Comparison of ENCODE assay signal across 11 mouse cellular contexts in genomic region chr4:53859944-53860343, GRCm38 (mm10). TPM values are rescaled to one million over a fixed set of nuclear protein-coding genes. Genes with fewer than 3 reads are reported as not detected.
DNase-seq lines count a peak whose midpoint lies in the region; ATAC-seq and TF ChIP-seq lines count a peak whose summit lies in the region.
"Had no signal": no experiment of that assay in that cellular context is flagged by ENCODE, and none has a peak within 500 bp of the region (broad histone marks: within the 10 kb centered on the region; RNA-seq: fewer than 3 reads in every experiment).

No protein-coding gene starts in this region.

- no peak overlapping the region for H3K27ac ChIP-seq in midbrain, postnatal 0 days (ENCODE audit: low read depth, low read length)
- H3K27ac ChIP-seq in midbrain, embryonic 15.5 days = no peak overlapping the region
- no peak overlapping the region for H3K27ac ChIP-seq in hindbrain, embryonic 11.5 days (ENCODE audit: low read depth, low read length)
- no peak overlapping the region for H3K27ac ChIP-seq in neural tube, embryonic 15.5 days (replicated peaks)
- H3K27ac ChIP-seq: embryonic facial prominence, embryonic 13.5 days; limb, embryonic 12.5 days had no signal

- intact Hi-C loops in left cerebral cortex, postnatal 25 days (cut with DNase I) = no loop called here

- no peak for TF ChIP-seq CTCF in midbrain, postnatal 0 days (IDR thresholded peaks at IDR 0.05)

- no peaks in the 10 kb centered on the region for H3K4me1 ChIP-seq in midbrain, postnatal 0 days (ENCODE audit: insufficient read depth, low read length)
- H3K4me1 ChIP-seq in midbrain, embryonic 15.5 days = no peaks in the 10 kb centered on the region
- no peaks in the 10 kb centered on the region for H3K4me1 ChIP-seq in hindbrain, embryonic 11.5 days (replicated peaks; ENCODE audit: control insufficient read depth, insufficient read depth, low read length)
- H3K4me1 ChIP-seq in neural tube, embryonic 15.5 days = no peaks in the 10 kb centered on the region
- H3K4me1 ChIP-seq: embryonic facial prominence, embryonic 13.5 days; limb, embryonic 12.5 days had no signal

- no peak overlapping the region for H3K4me3 ChIP-seq in midbrain, postnatal 0 days (ENCODE audit: low read depth, low read length)
- H3K4me3 ChIP-seq in midbrain, embryonic 15.5 days = no peak overlapping the region
- no peak overlapping the region for H3K4me3 ChIP-seq in hindbrain, embryonic 11.5 days (ENCODE audit: low read depth, low read length)
- H3K4me3 ChIP-seq in neural tube, embryonic 15.5 days (replicated peaks) = no peak overlapping the region
- H3K4me3 ChIP-seq: embryonic facial prominence, embryonic 13.5 days; limb, embryonic 12.5 days had no signal

- no peaks in the 10 kb centered on the region for H3K9me3 ChIP-seq in midbrain, postnatal 0 days (ENCODE audit: low read length)
- H3K9me3 ChIP-seq in midbrain, embryonic 15.5 days = no peaks in the 10 kb centered on the region
- H3K9me3 ChIP-seq in hindbrain, embryonic 11.5 days (ENCODE audit: control insufficient read depth, low read length) = no peaks in the 10 kb centered on the region
- H3K9me3 ChIP-seq in neural tube, embryonic 15.5 days (replicated peaks) = no peaks in the 10 kb centered on the region
- H3K9me3 ChIP-seq: embryonic facial prominence, embryonic 13.5 days; limb, embryonic 12.5 days had no signal

- no peak for ATAC-seq in midbrain, postnatal 0 days (ENCODE audit: low FRiP score)
- ATAC-seq in midbrain, embryonic 15.5 days (replicated peaks) = no peak
- no peak for ATAC-seq in hindbrain, embryonic 11.5 days (ENCODE audit: low FRiP score)
- no peak for ATAC-seq in neural tube, embryonic 15.5 days (ENCODE audit: low FRiP score)

- no peaks in the 10 kb centered on the region for H3K36me3 ChIP-seq in midbrain, postnatal 0 days (ENCODE audit: insufficient read depth, low read length)
- no peaks in the 10 kb centered on the region for H3K36me3 ChIP-seq in midbrain, embryonic 15.5 days (replicated peaks)
- no peaks in the 10 kb centered on the region for H3K36me3 ChIP-seq in hindbrain, embryonic 11.5 days (ENCODE audit: control insufficient read depth, insufficient read depth, low read length)
- no peaks in the 10 kb centered on the region; the same call in 1 of the 2 replicates for H3K36me3 ChIP-seq in neural tube, embryonic 15.5 days
- H3K36me3 ChIP-seq: embryonic facial prominence, embryonic 13.5 days had no signal

- 50% methylated on average over 18 of the region's 18 CpGs for WGBS in midbrain, postnatal 0 days
- WGBS in midbrain, embryonic 15.5 days = 45% methylated on average over 18 of the region's 18 CpGs
- 36% methylated on average over 18 of the region's 18 CpGs for WGBS in hindbrain, embryonic 11.5 days
- 45% methylated on average over 18 of the region's 18 CpGs for WGBS in neural tube, embryonic 15.5 days

- H3K4me2 ChIP-seq in midbrain, postnatal 0 days (ENCODE audit: low read depth, low read length, poor library complexity, severe bottlenecking) = no peak overlapping the region
- H3K4me2 ChIP-seq in midbrain, embryonic 15.5 days = no peak overlapping the region
- H3K4me2 ChIP-seq in hindbrain, embryonic 11.5 days (replicated peaks; ENCODE audit: low read depth, low read length) = no peak overlapping the region; the same call in 1 of the 2 replicates
- H3K4me2 ChIP-seq in neural tube, embryonic 15.5 days = peak overlapping the region; percentile 22; the same call in 1 of the 2 replicates
- H3K4me2 ChIP-seq: embryonic facial prominence, embryonic 13.5 days; limb, embryonic 12.5 days had no signal

- H3K27me3 ChIP-seq in midbrain, postnatal 0 days (ENCODE audit: insufficient read depth, low read length) = no peaks in the 10 kb centered on the region
- H3K27me3 ChIP-seq in midbrain, embryonic 15.5 days (replicated peaks) = no peaks in the 10 kb centered on the region
- H3K27me3 ChIP-seq in hindbrain, embryonic 11.5 days (ENCODE audit: control insufficient read depth, insufficient read depth, low read length) = no peaks in the 10 kb centered on the region
- H3K27me3 ChIP-seq in neural tube, embryonic 15.5 days (replicated peaks) = no peaks in the 10 kb centered on the region
- H3K27me3 ChIP-seq: embryonic facial prominence, embryonic 13.5 days; limb, embryonic 12.5 days had no signal

- H3K9ac ChIP-seq in midbrain, postnatal 0 days (replicated peaks; ENCODE audit: low read length, poor library complexity, severe bottlenecking) = no peak overlapping the region
- no peak overlapping the region for H3K9ac ChIP-seq in midbrain, embryonic 15.5 days
- no peak overlapping the region for H3K9ac ChIP-seq in hindbrain, embryonic 11.5 days (ENCODE audit: low read depth, low read length)
- no peak overlapping the region for H3K9ac ChIP-seq in neural tube, embryonic 15.5 days (replicated peaks)
- H3K9ac ChIP-seq: embryonic facial prominence, embryonic 13.5 days; limb, embryonic 12.5 days had no signal

- DNase-seq in midbrain, postnatal 0 days (ENCODE audit: low spot score) = peak; percentile 10
- peak; percentile 75 for DNase-seq in R1 (ENCODE audit: low read depth, low spot score)
- peak; percentile 23 for DNase-seq in hindbrain, embryonic 11.5 days (ENCODE audit: low spot score)
- DNase-seq in layer of hippocampus, postnatal 10 days (ENCODE audit: low spot score in 2 of 2) = no peak
- DNase-seq in urinary bladder, postnatal 14 days (ENCODE audit: low spot score) = no peak
- no peak for DNase-seq in left cerebral cortex, postnatal 25 days (ENCODE audit: low spot score in 2 of 2)
- DNase-seq: heart, postnatal 4 days had no signal

RNA-seq across cellular contexts. Expression of gene Tmem38b, which starts 34.1 kb away (rescaled TPM):
- 3.2 and 7.4 TPM in 2 replicates for total RNA-seq in midbrain, postnatal 0 days (2014; rRNA removed)
- 6.4 and 7.3 TPM in 2 replicates for polyA plus RNA-seq in midbrain, postnatal 0 days (2015; fragmentation: Nextera tagmentation; extraction: Ambion mirVana)
- polyA plus RNA-seq in midbrain, embryonic 15.5 days (2015; fragmentation: Nextera tagmentation; extraction: Ambion mirVana) = 7.4 and 7.7 TPM in 2 replicates
- polyA plus RNA-seq in hindbrain, embryonic 11.5 days (2014; fragmentation: Nextera tagmentation; extraction: Ambion mirVana) = 5.8 and 6.7 TPM in 2 replicates
- 7.2 and 7.4 TPM in 2 replicates for polyA plus RNA-seq in neural tube, embryonic 15.5 days (2015; fragmentation: Nextera tagmentation; extraction: Ambion mirVana)
- 10 to 100 TPM; 12.8 to 13.0 TPM for total RNA-seq in layer of hippocampus, postnatal 10 days (2021)
- 10 to 100 TPM; 11.5 to 12.8 TPM for total RNA-seq in left cerebral cortex, postnatal 25 days (2021)

Comparison
In these comparisons a context has a peak if more than half of its experiments do, and no peak if none do; other contexts are left out.
1. DNase-seq: peak in midbrain, postnatal 0 days (single experiment), R1 (single experiment) and hindbrain, embryonic 11.5 days (single experiment); none in layer of hippocampus, postnatal 10 days (0 of 2), urinary bladder, postnatal 14 days (single experiment) and left cerebral cortex, postnatal 25 days (0 of 2).